Mouse (Mus musculus): ENCODE results near the gene Gnai2. TPM values are rescaled to one million over a fixed set of nuclear protein-coding genes. Genes with fewer than 3 reads are reported as not detected.

The Gnai2 gene
- polyA plus RNA-seq, 1 experiment, result 752 TPM

DNA sequence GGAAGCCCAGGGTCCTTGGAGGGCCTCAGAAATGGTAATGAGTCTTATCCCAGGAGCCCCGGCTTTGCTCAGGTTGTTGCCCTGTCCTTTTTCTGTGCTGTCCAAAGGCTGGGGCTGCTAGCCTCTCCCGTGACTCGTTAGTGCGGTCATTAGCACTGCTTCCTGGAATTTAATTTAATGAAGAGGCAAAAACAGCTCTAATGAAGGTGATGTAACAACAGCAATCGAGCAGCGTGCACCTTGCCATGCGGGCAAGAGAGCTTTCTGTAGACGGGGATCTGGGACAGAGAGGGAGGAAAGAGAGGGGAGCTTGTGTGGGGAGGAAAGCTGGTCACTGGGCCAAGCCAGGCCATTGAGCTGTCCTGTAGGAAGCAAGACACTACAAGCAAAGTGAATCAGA is 6.5 kb upstream of the Gnai2 start:
- Histone ChIP-seq H3K27ac (ENCODE audit: insufficient read depth, low read length) (peak overlapping the region; percentile 82; the same call in 1 of the 2 replicates), H3K4me1 (ENCODE audit: control insufficient read depth, insufficient read depth, insufficient read length) (peaks cover 18% of the 10 kb centered on the region; the same call in 1 of the 2 replicates), H3K36me3 (ENCODE audit: control insufficient read depth, insufficient read depth, low read length) (no peaks in the 10 kb centered on the region), H3K4me3 (ENCODE audit: extremely low read depth, insufficient read depth, insufficient read length) (no peak overlapping the region), H3K27me3 (ENCODE audit: control insufficient read depth, insufficient read depth, low read length) (no peaks in the 10 kb centered on the region)
- 87% methylated on average over 8 of the region's 8 CpGs for WGBS
- DNase-seq (ENCODE audit: low read depth in 1 of 2, low spot score in 2 of 2), result no peak
- no peak for TF ChIP-seq POLR2A (IDR thresholded peaks at IDR 0.05; ENCODE audit: low read depth, low read length)
- TF ChIP-seq CTCF (IDR thresholded peaks at IDR 0.05; ENCODE audit: extremely low read depth, insufficient read depth, insufficient read length, insufficient replicate concordance), result no peak

DNA sequence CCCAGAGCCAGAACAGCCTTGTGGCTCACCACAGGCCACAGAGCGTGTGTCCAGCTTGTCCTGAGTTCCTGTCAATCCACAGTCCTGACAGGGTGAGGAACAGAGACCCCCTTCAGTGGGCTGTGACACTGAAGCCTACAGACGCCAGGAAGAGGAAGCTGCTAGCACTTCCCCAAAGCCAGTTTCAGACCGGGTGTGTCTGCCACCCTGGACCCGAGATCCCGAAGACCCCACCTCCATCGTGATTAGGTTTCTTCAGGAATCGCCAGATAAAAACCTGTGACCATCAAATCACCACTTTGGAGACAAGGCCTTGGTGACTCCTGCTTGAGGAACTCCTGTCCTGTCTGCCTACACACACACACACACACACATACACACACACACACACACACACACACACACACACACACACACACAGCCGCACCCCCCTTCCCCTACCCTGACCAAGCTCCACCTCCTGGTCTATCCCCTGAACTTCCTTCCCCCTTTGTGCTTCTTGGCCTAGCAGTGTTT is 5.1 kb upstream of the Gnai2 start:
- DNase-seq (ENCODE audit: low read depth in 1 of 2, low spot score in 2 of 2), result peak; percentile 65
- H3K27ac ChIP-seq (ENCODE audit: insufficient read depth, low read length), result peak overlapping the region; percentile 82
- H3K36me3 ChIP-seq (ENCODE audit: control insufficient read depth, insufficient read depth, low read length), result no peaks in the 10 kb centered on the region
- WGBS, result 11% methylated on average over 8 of the region's 8 CpGs
- H3K4me1 ChIP-seq (ENCODE audit: control insufficient read depth, insufficient read depth, insufficient read length), result peaks cover 20% of the 10 kb centered on the region; the same call in 1 of the 2 replicates
- no peak overlapping the region for H3K4me3 ChIP-seq (ENCODE audit: extremely low read depth, insufficient read depth, insufficient read length)
- no peak for TF ChIP-seq CTCF (IDR thresholded peaks at IDR 0.05; ENCODE audit: extremely low read depth, insufficient read depth, insufficient read length, insufficient replicate concordance)
- TF ChIP-seq POLR2A (IDR thresholded peaks at IDR 0.05; ENCODE audit: low read depth, low read length), result no peak
- H3K27me3 ChIP-seq (ENCODE audit: control insufficient read depth, insufficient read depth, low read length), result no peaks in the 10 kb centered on the region

DNA sequence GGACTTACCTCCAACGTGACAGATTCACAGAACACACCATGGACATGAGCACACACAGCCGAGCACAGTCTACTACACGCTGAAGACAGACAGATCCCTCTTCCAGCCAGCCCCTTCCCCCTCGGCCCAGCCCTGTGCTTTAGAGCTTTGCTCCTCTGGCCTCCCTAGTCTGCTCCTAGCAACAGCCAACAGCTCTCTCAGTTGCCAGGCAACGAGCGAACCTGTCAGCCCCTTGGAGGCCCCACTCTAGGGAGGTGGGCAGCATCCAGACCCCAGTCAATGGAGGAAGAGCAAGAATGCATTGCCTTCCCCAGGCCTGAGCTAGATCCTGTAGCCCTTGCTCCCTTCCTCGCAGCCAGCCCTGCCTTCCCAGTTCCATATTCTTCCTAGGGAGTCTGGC is 1.9 kb upstream of the Gnai2 start:
- DNase-seq (ENCODE audit: low read depth in 1 of 2, low spot score in 2 of 2), result no peak
- no peaks in the 10 kb centered on the region for H3K27me3 ChIP-seq (ENCODE audit: control insufficient read depth, insufficient read depth, low read length)
- H3K36me3 ChIP-seq (ENCODE audit: control insufficient read depth, insufficient read depth, low read length), result no peaks in the 10 kb centered on the region
- H3K4me1 ChIP-seq (ENCODE audit: control insufficient read depth, insufficient read depth, insufficient read length), result peaks cover 28% of the 10 kb centered on the region; the same call in 1 of the 2 replicates
- no peak for TF ChIP-seq POLR2A (IDR thresholded peaks at IDR 0.05; ENCODE audit: low read depth, low read length)
- 89% methylated on average over 7 of the region's 7 CpGs for WGBS
- H3K27ac ChIP-seq (ENCODE audit: insufficient read depth, low read length), result no peak overlapping the region
- H3K4me3 ChIP-seq (ENCODE audit: extremely low read depth, insufficient read depth, insufficient read length), result no peak overlapping the region

DNA sequence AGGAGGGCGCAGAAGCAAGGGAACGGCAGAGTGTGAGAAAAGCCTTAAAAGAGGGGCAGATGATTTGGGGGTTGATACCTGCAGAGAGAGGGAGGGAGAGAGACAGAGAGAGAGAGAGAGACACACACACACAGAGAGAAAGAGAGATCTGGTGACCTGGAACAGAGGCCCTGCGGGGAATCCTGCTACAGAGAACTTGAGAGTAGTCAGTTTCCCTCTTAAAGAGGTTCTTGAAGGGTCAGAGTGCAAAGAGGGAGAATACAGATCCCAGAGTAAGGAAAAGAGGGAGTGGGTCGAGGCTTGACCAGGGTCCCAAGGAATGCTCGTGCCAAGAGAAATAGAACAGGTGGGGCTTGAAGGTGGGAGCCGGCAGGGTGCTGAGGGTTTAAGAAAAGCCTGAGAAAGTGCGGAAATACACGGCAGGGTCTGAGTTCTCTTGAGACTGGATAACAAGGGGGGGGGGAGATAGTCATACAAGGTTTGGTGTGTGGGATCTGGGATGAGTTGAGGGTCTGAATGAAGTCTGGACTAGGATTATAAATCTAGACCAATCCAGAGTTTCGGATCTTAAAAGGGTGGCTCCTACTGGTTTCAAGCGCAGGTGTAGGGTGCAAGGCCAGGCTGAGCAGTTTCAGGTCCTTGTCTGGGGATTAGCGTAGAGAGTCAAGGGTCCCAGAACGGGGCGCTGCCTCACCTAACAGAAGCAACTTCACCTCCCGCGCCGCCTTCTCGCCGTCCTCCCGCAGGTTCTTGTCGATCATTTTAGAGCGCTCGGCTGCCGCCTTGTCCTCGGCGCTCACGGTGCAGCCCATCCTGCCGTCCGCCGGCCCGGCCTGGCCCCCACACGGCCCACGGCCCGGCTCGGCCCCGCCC is 525 bp downstream of the Gnai2 start:
- H3K36me3 ChIP-seq (ENCODE audit: control insufficient read depth, insufficient read depth, low read length), result peaks cover 4% of the 10 kb centered on the region; the same call in 1 of the 2 replicates
- peak overlapping the region; percentile 99 for H3K4me3 ChIP-seq (ENCODE audit: extremely low read depth, insufficient read depth, insufficient read length)
- TF ChIP-seq POLR2A (IDR thresholded peaks at IDR 0.05; ENCODE audit: low read depth, low read length), result no peak
- no peak for TF ChIP-seq CTCF (IDR thresholded peaks at IDR 0.05; ENCODE audit: extremely low read depth, insufficient read depth, insufficient read length, insufficient replicate concordance)
- peaks cover 32% of the 10 kb centered on the region; the same call in 1 of the 2 replicates for H3K4me1 ChIP-seq (ENCODE audit: control insufficient read depth, insufficient read depth, insufficient read length)
- no peak for DNase-seq (ENCODE audit: low read depth in 1 of 2, low spot score in 2 of 2)
- under 1% methylated on average over 35 of the region's 35 CpGs for WGBS
- H3K27ac ChIP-seq (ENCODE audit: insufficient read depth, low read length), result peak overlapping the region; percentile 96
- H3K27me3 ChIP-seq (ENCODE audit: control insufficient read depth, insufficient read depth, low read length), result no peaks in the 10 kb centered on the region

DNA sequence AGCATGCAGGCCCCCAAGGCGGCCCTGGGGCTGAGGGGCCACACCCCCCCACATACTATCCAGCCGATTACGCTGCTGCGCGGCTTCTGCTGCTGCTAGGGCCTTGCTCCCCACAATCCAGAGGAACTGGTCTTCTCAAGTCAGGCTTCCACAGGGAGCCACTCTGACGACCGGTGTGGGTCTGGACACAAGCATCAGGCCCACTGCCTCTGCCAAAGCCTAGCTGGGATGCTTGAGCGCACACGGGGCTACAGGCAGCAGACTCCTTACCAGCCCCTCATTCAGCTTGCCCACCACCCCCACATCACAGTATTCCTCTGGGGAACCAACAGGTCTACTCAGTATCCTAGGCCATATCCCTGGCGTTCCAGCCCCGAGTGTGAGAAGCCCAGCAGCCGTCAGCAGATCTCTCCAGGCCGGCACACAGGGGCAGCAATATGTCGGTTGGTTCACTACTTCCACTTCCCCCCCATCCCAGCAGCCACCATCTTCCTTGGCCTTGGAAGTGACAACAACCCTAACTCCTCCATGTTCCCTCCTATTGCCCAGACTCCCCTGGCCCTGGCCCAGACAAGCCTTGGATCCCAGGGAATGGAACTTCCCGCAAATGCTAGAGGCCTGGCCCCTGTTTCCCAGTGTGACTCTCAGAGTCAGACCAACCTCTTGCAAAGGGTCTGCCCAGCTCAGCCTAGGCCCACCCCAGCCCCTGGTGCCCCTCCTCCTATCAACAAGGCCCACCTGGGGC is 1.3 kb downstream of the Gnai2 start:
- Histone ChIP-seq H3K27me3 (ENCODE audit: control insufficient read depth, insufficient read depth, low read length) (no peaks in the 10 kb centered on the region), H3K27ac (ENCODE audit: insufficient read depth, low read length) (peak overlapping the region; percentile 96), H3K4me3 (ENCODE audit: extremely low read depth, insufficient read depth, insufficient read length) (peak overlapping the region; percentile 99), H3K36me3 (ENCODE audit: control insufficient read depth, insufficient read depth, low read length) (peaks cover 4% of the 10 kb centered on the region; the same call in 1 of the 2 replicates), H3K4me1 (ENCODE audit: control insufficient read depth, insufficient read depth, insufficient read length) (peaks cover 40% of the 10 kb centered on the region; the same call in 1 of the 2 replicates)
- under 1% methylated on average over 15 of the region's 15 CpGs for WGBS
- TF ChIP-seq CTCF (IDR thresholded peaks at IDR 0.05; ENCODE audit: extremely low read depth, insufficient read depth, insufficient read length, insufficient replicate concordance), result no peak
- DNase-seq (ENCODE audit: low read depth in 1 of 2, low spot score in 2 of 2), result no peak

DNA sequence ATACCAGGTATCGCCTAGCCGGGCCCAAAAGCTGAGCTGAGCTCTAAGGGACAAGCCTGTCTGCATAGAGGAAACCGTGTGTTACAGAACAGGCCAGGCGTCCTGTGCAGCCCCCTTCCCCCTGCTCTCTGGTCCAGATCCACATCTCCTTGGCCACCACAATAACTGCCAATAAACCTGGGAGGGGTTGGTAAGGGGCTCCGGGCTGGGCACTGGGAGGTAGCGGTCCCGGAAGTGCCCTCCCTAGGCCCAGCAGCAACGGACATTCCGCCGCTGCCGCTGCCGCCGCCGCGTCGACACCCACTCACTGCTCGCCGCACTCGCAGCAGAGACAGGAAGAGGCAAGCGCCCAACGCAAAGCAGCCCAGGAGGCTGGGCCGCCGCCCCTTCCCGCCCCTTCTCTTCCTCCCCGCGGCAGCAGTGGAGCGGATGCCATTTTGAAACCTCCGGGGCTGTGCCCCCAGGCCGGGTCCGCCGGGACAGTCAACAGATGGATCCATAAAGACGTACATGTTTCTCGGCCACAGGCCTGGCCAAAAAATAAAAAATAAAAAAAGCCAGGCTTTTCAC is 2.0 kb downstream of the Gnai2 start:
- peaks cover 47% of the 10 kb centered on the region; the same call in 1 of the 2 replicates for H3K4me1 ChIP-seq (ENCODE audit: control insufficient read depth, insufficient read depth, insufficient read length)
- H3K4me3 ChIP-seq (ENCODE audit: extremely low read depth, insufficient read depth, insufficient read length), result peak overlapping the region; percentile 99
- WGBS, result under 1% methylated on average over 33 of the region's 33 CpGs
- TF ChIP-seq CTCF (IDR thresholded peaks at IDR 0.05; ENCODE audit: extremely low read depth, insufficient read depth, insufficient read length, insufficient replicate concordance) (no peak), POLR2A (IDR thresholded peaks at IDR 0.05; ENCODE audit: low read depth, low read length) (peak; percentile 58)
- peaks cover 7% of the 10 kb centered on the region; the same call in 1 of the 2 replicates for H3K36me3 ChIP-seq (ENCODE audit: control insufficient read depth, insufficient read depth, low read length)
- DNase-seq (ENCODE audit: low read depth in 1 of 2, low spot score in 2 of 2), result peak; percentile 65 to 87
- peak overlapping the region; percentile 96 for H3K27ac ChIP-seq (ENCODE audit: insufficient read depth, low read length)
- H3K27me3 ChIP-seq (ENCODE audit: control insufficient read depth, insufficient read depth, low read length), result no peaks in the 10 kb centered on the region
